18 mouse cellular contexts compared by ENCODE assay signal in the genomic region with DNA sequence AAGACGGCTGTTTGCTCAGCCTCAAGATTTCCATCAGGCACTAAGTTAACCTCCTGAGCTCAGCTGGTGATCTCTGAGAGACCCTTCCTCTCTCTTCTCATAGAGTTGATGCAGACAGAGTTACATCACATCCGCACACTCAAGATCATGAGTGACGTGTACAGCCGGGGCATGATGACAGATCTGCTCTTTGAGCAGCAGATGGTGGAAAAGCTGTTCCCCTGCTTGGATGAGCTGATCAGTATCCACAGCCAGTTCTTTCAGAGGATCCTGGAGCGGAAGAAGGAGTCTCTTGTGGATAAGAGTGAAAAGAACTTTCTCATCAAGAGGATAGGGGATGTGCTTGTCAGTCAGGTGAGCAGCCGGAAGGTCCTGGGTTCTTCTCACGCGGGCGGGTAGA.
"Had no signal": no experiment of that assay in that cellular context is flagged by ENCODE, and none has a peak within 500 bp of the region (broad histone marks: within the 10 kb centered on the region; RNA-seq: fewer than 3 reads in every experiment).

No protein-coding gene starts in this region.

- H3K4me2 ChIP-seq: intestine, embryonic 15.5 days; limb, embryonic 12.5 days; liver, embryonic 13.5 days; lung, embryonic 15.5 days; midbrain, embryonic 12.5 days; neural tube, embryonic 15.5 days; stomach, embryonic 15.5 days had no signal

- H3K27ac ChIP-seq: intestine, embryonic 15.5 days; limb, embryonic 12.5 days; liver, embryonic 13.5 days; lung, embryonic 15.5 days; macrophage; midbrain, embryonic 12.5 days; neural tube, embryonic 15.5 days; stomach, embryonic 15.5 days had no signal

- H3K4me3 ChIP-seq: intestine, embryonic 15.5 days; limb, embryonic 12.5 days; liver, embryonic 13.5 days; lung, embryonic 15.5 days; megakaryocyte, embryonic 14.5 days; midbrain, embryonic 12.5 days; neural tube, embryonic 15.5 days; stomach, embryonic 15.5 days had no signal

- H3K4me1 ChIP-seq: intestine, embryonic 15.5 days; lung, embryonic 15.5 days; midbrain, embryonic 12.5 days; neural tube, embryonic 15.5 days; stomach, embryonic 15.5 days had no signal

- ATAC-seq: intestine, embryonic 15.5 days; liver, postnatal 0 days had no signal

- H3K27me3 ChIP-seq: intestine, embryonic 15.5 days; limb, embryonic 12.5 days; liver, embryonic 13.5 days; lung, embryonic 15.5 days; megakaryocyte, embryonic 14.5 days; midbrain, embryonic 12.5 days; neural tube, embryonic 15.5 days; stomach, embryonic 15.5 days had no signal

- DNase-seq: kidney, adult 18-20 months; kidney, postnatal 14 days; liver; liver, embryonic 13.5 days; liver, postnatal 0 days; lung, postnatal 14 days; right cerebral cortex, adult 18-20 months; right cerebral cortex, postnatal 4 days; thymus, adult 2 months; thymus, postnatal 25 days had no signal

- H3K9me3 ChIP-seq: intestine, embryonic 15.5 days; limb, embryonic 12.5 days; liver, embryonic 13.5 days; lung, embryonic 15.5 days; megakaryocyte, embryonic 14.5 days; midbrain, embryonic 12.5 days; neural tube, embryonic 15.5 days; stomach, embryonic 15.5 days had no signal

- H3K9ac ChIP-seq: intestine, embryonic 15.5 days; limb, embryonic 12.5 days; liver, embryonic 13.5 days; liver, postnatal 0 days; lung, embryonic 15.5 days; midbrain, embryonic 12.5 days; neural tube, embryonic 15.5 days; stomach, embryonic 15.5 days had no signal
